Mouse (Mus musculus): ENCODE results near the gene Nr1i3.
"Not testable (repeated sequence)": the region's sequence is repeated elsewhere in the genome, so short reads cannot be mapped to it uniquely, and the experiment has no call there.

Gene Nr1i3

GRCm38 (mm10) chr1:171230215-171230614 is 16.4 kb downstream of the Nr1i3 start:
- DNase-seq (ENCODE audit: low spot score in 2 of 2) = no peak

- no peak for DNase-seq (ENCODE audit: low spot score in 2 of 2)
Observed at GRCm38 (mm10) chr1:171231844-171232243, 18.1 kb downstream of the Nr1i3 start.

GRCm38 (mm10) chr1:171232348-171232747 is 18.6 kb downstream of the Nr1i3 start:
- no peak for DNase-seq (ENCODE audit: low spot score in 2 of 2)

GRCm38 (mm10) chr1:171232800-171233730 is 19.3 kb downstream of the Nr1i3 start:
- DNase-seq (ENCODE audit: low spot score in 2 of 2) = no peak

- no peak for DNase-seq (ENCODE audit: low spot score in 2 of 2)
Observed at GRCm38 (mm10) chr1:171234126-171234525, 20.4 kb downstream of the Nr1i3 start, which contains the start of gene Fcer1g. Gene Fcer1g (minus strand): TSS chr1:171234365.

- DNase-seq (ENCODE audit: low spot score in 2 of 2) = no peak
Observed at GRCm38 (mm10) chr1:171234538-171234937, 20.8 kb downstream of the Nr1i3 start.

GRCm38 (mm10) chr1:171235791-171236190 is 22.0 kb downstream of the Nr1i3 start:
- no peak for DNase-seq (ENCODE audit: low spot score in 2 of 2)

GRCm38 (mm10) chr1:171237438-171237837 is 23.7 kb downstream of the Nr1i3 start:
- DNase-seq (ENCODE audit: low spot score in 2 of 2) = no peak

- peak in 1 of 2 experiments; percentile 55 for DNase-seq (ENCODE audit: low spot score in 2 of 2)
Observed at GRCm38 (mm10) chr1:171238463-171238862, 24.7 kb downstream of the Nr1i3 start.

- DNase-seq (ENCODE audit: low spot score in 2 of 2) = no peak
Observed at GRCm38 (mm10) chr1:171239992-171240744, 26.4 kb downstream of the Nr1i3 start.

GRCm38 (mm10) chr1:171240911-171241310 is 27.1 kb downstream of the Nr1i3 start:
- DNase-seq (ENCODE audit: low spot score in 2 of 2) = no peak

GRCm38 (mm10) chr1:171241952-171242351 is 28.2 kb downstream of the Nr1i3 start:
- DNase-seq (ENCODE audit: low spot score in 2 of 2) = not testable (repeated sequence)

- no peak for DNase-seq (ENCODE audit: low spot score in 2 of 2)
Observed at GRCm38 (mm10) chr1:171245353-171245752, 31.6 kb downstream of the Nr1i3 start.

GRCm38 (mm10) chr1:171246709-171247452 is 33.1 kb downstream of the Nr1i3 start:
- peak; percentile 94 to 97 for DNase-seq (ENCODE audit: low spot score in 2 of 2)

GRCm38 (mm10) chr1:171247453-171247841 is 33.7 kb downstream of the Nr1i3 start:
- no peak for DNase-seq (ENCODE audit: low spot score in 2 of 2)

- no peak for DNase-seq (ENCODE audit: low spot score in 2 of 2)
Observed at GRCm38 (mm10) chr1:171247916-171248315, 34.1 kb downstream of the Nr1i3 start.

- no peak for DNase-seq (ENCODE audit: low spot score in 2 of 2)
Observed at GRCm38 (mm10) chr1:171248386-171249226, 34.8 kb downstream of the Nr1i3 start.

GRCm38 (mm10) chr1:171249913-171250600 is 36.3 kb downstream of the Nr1i3 start, which contains the start of gene Adamts4:
Gene Adamts4 (plus strand): TSS chr1:171250421.
- no peak for DNase-seq (ENCODE audit: low spot score in 2 of 2)

GRCm38 (mm10) chr1:171250680-171251593 is 37.2 kb downstream of the Nr1i3 start, which contains the start of gene Ndufs2:
Gene Ndufs2 (minus strand): TSS chr1:171251388.
- no peak for DNase-seq (ENCODE audit: low spot score in 2 of 2)

Measured in spleen, postnatal 14 days (tissue).